Mouse (Mus musculus) olfactory bulb, adult 2 months (tissue): ENCODE measurements around the gene Adipoq. TPM values are rescaled to one million over a fixed set of nuclear protein-coding genes. Genes with fewer than 3 reads are reported as not detected.
A peak's percentile ranks its signal among the peaks of the same experiment; 100 is the strongest.
"Not testable (repeated sequence)": the region's sequence is repeated elsewhere in the genome, so short reads cannot be mapped to it uniquely, and the experiment has no call there.

Source experiments
- H3K27ac ChIP-seq: fragments of 200-500 bp; 2 replicates; pipeline ENCODE4 v1.5.1; 2012; ENCODE audit warnings: low read depth, low read length; ENCODE audit not compliant: insufficient read depth
- H3K4me1 ChIP-seq: fragments of 200-500 bp; 2 replicates; pipeline ENCODE4 v1.6.1; 2012; ENCODE audit warnings: low read length; ENCODE audit not compliant: control insufficient read depth, insufficient read depth
- H3K4me3 ChIP-seq: fragments of 200-500 bp; 2 replicates; pipeline ENCODE4 v1.5.1; 2012; ENCODE audit warnings: mild to moderate bottlenecking, low read depth, low read length, moderate library complexity; ENCODE audit not compliant: insufficient read depth
- CTCF ChIP-seq: fragments of 200-500 bp; IDR thresholded peaks from 2 replicates; pipeline ENCODE4 v1.5.1; 2012; ENCODE audit warnings: low read depth, mild to moderate bottlenecking, low read length, moderate library complexity; ENCODE audit not compliant: insufficient read depth
- POLR2A ChIP-seq: fragments of 200-500 bp; IDR thresholded peaks from 2 replicates; pipeline ENCODE4 v1.6.1; 2012; ENCODE audit warnings: mild to moderate bottlenecking, low read depth, low read length, moderate library complexity; ENCODE audit not compliant: insufficient read depth
- WGBS: fragments of 180-500 bp; shearing (Covaris S2); methylation state at CpG from one replicate; pipeline ENCODE4 v1.1.7; 2018; 5-methylcytosine and 5-hydroxymethylcytosine counted together
- polyA plus RNA-seq: library from polyadenylated mRNA; stranded (reverse); fragments of >200 nt; gene quantifications from 2 replicates; pipeline ENCODE4 v1.2.4, GENCODE M21; 2012; ENCODE audit warnings: low replicate concordance; ENCODE audit not compliant: missing spikeins, insufficient read depth, insufficient read length

The Adipoq gene
- polyA plus RNA-seq: not detected in 2 replicates

DNA sequence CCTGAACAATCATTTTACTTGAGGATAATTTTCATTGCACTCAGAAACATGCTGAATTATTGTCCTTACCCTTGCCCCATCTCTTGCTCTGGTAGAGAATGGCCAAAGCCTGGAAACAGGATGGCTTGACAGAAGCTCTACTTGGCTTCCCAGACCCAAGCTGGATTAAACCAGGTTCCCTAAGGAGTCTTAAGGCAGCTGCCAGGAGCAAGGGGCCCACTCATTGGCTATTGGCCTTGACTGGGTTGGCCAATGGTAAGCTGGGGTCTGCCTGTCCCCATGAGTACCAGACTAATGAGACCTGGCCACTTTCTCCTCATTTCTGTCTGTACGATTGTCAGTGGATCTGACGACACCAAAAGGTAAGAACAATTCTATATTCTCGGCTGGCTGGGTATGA, at the start of gene Adipoq:
TSS of gene Adipoq (plus strand) at position 257 of the 400 bp plus-strand sequence.
- TF ChIP-seq CTCF: no peak
- Histone ChIP-seq H3K4me1 (no peaks in the 10 kb centered on the region), H3K4me3 (no peak within 1 kb of the TSS), H3K27ac (no peak within 1 kb of the TSS)
- 84% methylated on average over 3 of the region's 3 CpGs for WGBS

DNA sequence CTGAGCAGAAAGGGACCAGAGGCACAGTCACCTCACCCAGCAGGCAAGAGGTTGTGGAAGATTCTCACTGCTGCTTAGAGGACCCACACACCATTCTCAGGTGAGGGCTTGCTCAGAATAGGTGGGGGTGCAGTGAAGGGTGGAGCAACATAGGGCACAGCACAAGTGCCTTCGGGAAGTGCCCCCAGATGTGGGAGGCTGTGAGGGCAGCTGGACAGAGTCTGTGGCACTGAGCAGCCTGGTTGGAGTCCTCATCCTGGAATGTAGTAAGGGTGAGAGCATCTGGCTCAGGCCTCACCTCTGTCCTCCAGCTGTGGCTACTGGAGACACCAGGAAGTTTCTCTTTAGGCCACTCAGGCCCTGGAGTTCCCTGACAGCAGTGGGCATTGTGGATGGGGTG, 49.5 kb upstream of the Adipoq start:
- not testable (repeated sequence) for H3K4me1 ChIP-seq, H3K27ac ChIP-seq, H3K4me3 ChIP-seq
- 86% methylated on average over 1 of the region's 1 CpGs for WGBS

DNA sequence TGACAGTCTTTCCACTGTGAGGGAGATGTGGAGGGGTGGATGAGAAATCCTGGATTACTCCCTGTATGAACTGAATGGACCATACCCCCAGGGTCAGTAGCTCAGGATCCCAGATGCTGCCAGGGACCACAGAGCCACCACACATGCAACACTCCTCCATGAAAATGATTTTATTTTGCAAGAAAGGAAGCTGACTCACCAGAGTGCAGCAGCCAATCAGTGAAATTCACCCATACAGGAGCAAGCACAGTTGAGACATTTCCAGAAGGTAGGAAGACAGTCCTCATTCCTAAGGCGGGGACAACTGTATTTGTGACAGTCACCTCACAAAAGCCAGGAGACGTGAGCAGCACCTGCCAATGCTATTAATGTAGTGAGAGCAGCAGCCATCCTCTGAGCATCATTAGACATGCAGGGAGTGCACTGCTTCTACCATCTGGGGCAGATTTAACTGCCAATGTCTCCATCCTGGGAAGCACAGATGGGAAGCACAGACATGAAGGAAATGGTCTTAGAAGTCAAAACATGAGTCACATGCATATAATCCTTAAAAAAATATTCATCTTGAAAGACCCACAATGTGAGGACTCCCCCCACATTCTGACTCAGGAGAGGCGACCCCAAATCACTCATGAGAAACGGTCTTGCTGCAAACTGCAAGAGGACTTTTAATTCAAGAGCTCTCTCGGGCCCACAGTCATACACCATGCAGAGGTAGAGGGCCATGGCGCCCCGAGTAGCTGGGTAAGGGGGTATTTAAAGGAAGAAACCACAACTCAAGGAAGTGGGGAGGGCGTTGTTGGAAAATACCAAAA, 48.8 kb upstream of the Adipoq start:
- not testable (repeated sequence) for H3K27ac ChIP-seq, H3K4me1 ChIP-seq, H3K4me3 ChIP-seq
- 89% methylated on average over 8 of the region's 8 CpGs for WGBS

DNA sequence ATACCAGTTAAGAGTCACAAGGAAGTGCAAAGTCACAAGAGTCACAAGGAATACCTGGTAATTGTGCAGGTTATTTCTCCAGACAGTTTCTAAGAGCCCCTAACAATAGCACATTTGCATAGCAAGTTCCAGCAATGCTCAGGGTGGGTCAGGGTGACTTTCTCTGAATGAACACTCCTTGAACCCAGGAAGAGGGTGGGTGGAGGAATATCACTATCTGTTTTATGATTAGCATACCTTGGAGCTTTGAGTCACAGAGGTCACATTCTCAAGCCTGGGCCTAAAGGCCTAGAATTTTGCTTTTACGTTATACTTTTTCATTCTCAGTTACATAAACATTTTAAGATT, 48.3 kb upstream of the Adipoq start:
- whole genome bisulfite sequencing: 100% methylated on average over 1 of the region's 1 CpGs

DNA sequence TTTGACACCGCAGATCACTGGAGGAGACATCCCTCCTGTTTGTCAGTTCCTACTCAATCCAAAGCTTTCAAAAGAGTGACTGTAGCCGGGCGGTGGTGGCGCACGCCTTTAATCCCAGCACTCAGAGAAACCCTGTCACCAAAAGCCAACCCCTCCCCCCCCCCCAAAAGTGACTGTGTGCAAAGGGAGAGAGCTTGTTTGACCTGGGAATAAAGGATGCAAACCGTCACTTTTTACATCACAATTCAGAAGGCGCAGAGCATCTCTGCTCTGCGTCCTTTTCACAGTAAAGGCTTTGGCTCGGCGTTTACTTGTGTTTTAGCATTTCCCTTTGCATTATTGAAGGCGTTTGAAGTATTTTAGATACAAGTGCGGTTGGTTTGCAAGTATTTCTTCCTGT, 46.7 kb upstream of the Adipoq start:
- TF ChIP-seq CTCF (no peak), POLR2A (no peak)
- H3K27ac ChIP-seq: no peak overlapping the region
- H3K4me3 ChIP-seq: no peak overlapping the region
- peaks cover 8% of the 10 kb centered on the region for H3K4me1 ChIP-seq
- 17% methylated on average over 12 of the region's 12 CpGs for WGBS

More for the DNA sequence above, 48.3 kb upstream of the Adipoq start:
- H3K4me3 ChIP-seq, H3K4me1 ChIP-seq, H3K27ac ChIP-seq: not testable (repeated sequence)

DNA sequence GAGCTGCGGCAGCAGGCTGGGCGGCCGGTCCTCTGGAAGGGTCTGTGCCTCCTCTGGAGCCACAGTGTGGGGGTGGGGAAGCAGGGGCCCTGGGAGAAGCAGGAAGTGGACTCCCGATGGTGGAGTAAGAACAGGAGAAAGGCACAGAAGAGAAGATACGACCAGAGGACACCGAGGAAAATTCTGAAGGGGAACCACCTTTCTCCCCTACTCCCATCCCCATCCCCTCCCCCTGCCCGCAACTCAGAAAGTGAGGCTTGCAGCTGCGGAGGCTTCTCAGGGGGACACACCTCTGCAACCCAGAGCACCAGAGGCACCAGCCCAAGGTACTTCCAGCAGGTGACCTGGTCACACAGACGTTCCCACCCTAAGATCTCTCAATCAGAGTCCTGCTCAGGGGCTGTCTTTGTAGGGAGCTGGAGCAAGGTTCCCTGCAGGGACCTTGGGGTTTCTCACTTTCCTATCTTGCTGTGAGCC, 46.2 kb upstream of the Adipoq start:
- TF ChIP-seq POLR2A: no peak
- TF ChIP-seq CTCF: no peak
- Histone ChIP-seq H3K27ac (no peak overlapping the region), H3K4me3 (peak overlapping the region; percentile 11; the same call in 1 of the 2 replicates), H3K4me1 (peaks cover 8% of the 10 kb centered on the region)
- WGBS: 2% methylated on average over 9 of the region's 9 CpGs

DNA sequence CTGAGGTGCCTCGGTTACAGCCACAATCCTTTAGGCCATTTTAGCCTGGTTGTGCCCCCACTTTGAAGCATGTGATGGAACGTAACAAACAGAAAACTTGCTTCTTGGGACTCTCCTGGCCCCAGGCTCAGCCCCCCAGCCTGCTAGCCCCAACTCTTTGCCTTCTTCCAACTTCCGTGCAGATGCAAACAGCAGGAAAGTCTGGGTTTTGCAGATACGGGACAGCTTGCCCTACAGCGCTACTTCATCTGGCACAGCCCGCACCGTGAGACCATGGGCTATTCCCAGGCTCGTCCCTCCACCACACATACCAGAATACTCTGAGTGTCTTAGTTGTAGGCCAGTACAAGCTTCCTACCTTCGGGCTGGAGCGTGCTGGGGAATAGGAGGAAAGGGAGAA, 45.7 kb upstream of the Adipoq start:
- TF ChIP-seq POLR2A: no peak
- no peak for TF ChIP-seq CTCF
- no peak overlapping the region for H3K27ac ChIP-seq
- peaks cover 8% of the 10 kb centered on the region for H3K4me1 ChIP-seq
- 37% methylated on average over 10 of the region's 10 CpGs for WGBS
- no peak overlapping the region for H3K4me3 ChIP-seq

DNA sequence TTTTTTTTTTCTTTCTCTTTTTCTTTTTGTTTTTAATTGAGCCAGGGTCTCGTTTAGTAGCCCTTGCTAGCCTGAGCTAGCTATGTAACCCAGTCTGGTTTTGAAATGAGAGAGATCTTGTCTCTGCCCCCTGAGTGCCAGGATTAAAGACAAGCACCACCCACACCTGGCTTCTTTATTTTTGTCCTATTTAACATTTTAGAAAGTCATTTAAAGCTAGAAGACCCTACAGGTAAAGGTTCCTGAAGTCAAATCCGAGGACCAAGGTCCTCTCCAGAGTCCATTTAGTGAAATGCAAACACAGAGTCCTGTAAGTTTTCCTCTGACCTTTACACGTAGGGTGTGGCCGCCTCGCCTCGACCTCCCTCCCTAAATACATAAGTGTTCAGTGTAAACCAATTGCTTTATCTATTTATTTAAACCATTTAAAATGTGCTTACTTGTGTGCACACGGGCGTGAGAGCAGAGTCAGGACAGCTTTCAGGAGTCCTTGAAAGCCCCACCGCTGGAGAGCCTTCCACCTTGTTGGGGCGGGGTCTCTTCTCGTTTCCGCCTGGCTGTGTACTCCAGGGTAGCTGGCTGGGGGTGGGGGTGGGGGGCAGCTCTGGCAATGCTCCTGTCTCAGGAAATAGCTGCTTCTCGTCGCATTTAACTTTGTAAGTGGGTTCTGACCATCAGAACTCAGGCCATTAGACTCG, 43.8 kb upstream of the Adipoq start:
- Histone ChIP-seq H3K4me1 (peaks cover 8% of the 10 kb centered on the region), H3K27ac (no peak overlapping the region), H3K4me3 (no peak overlapping the region; the same call in 1 of the 2 replicates)
- TF ChIP-seq POLR2A (no peak), CTCF (no peak)
- 24% methylated on average over 15 of the region's 15 CpGs for WGBS

DNA sequence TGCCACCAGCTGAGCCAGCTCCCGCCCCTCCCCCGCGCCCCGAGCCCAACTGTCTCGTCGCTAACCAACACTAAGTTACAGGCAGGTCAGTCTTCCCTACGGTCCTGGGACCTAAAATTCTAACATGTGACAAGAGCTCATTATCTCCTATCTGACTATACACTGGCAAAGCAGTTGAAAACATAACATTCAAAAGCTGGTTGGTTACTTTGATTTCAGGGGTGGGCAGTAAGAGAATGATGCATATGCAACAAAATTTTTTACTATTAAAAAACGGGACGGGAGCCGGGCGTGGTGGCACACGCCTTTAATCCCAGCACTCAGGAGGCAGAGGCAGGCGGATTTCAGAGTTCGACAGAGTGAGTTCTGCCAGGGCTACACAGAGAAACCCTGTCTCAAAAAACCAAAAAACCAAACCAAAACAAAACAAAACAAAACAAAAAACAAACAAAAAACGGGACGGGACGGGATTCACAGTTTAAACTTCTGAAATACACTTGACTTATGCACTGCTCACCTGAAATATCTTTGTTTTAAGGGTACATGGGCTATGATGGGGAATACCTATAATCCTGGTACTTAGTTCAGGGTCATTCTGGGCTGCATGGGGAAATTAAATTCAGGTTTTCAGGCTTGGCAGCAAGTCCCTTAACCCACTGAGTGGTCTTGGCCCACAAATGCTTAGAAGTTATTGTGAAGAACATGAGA, 43.1 kb upstream of the Adipoq start:
- no peak overlapping the region; the same call in 1 of the 2 replicates for H3K4me3 ChIP-seq
- WGBS: 44% methylated on average over 17 of the region's 17 CpGs
- peaks cover 8% of the 10 kb centered on the region for H3K4me1 ChIP-seq
- TF ChIP-seq CTCF (no peak), POLR2A (no peak)
- no peak overlapping the region for H3K27ac ChIP-seq
